Mouse (Mus musculus) kidney, embryonic 16.5 days (tissue): ENCODE data around the gene Bcan. TPM values are rescaled to one million over a fixed set of nuclear protein-coding genes. Genes with fewer than 3 reads are reported as not detected.

Experiments used
- ATAC-seq: fragments of 200-750 bp; cut with Nextera tagmentation; 2 replicates; pipeline ENCODE4 v1.8.0; 2017; ENCODE audit warnings: moderate TSS enrichment; ENCODE audit not compliant: low FRiP score, low TSS enrichment
- H3K27ac ChIP-seq: fragments of 300-500 bp; sonication (generic); 2 replicates; pipeline ENCODE4 v1.5.1; 2014; ENCODE audit warnings: low read length
- H3K27me3 ChIP-seq: fragments of 300-500 bp; sonication (generic); 2 replicates; pipeline ENCODE4 v1.6.1; 2014; ENCODE audit warnings: low read length, control low read depth, mixed read lengths; ENCODE audit not compliant: insufficient read depth
- H3K36me3 ChIP-seq: fragments of 300-500 bp; sonication (generic); 2 replicates; pipeline ENCODE4 v1.6.1; 2014; ENCODE audit warnings: low read length, control low read depth, mixed read lengths; ENCODE audit not compliant: insufficient read depth
- H3K4me1 ChIP-seq: fragments of 300-500 bp; sonication (generic); 2 replicates; pipeline ENCODE4 v1.6.1; 2014; ENCODE audit warnings: low read length, control low read depth, mixed read lengths; ENCODE audit not compliant: insufficient read depth
- H3K4me2 ChIP-seq: fragments of 300-500 bp; sonication (generic); replicated peaks from 2 replicates; pipeline ENCODE4 v1.6.1; 2014; ENCODE audit warnings: low read depth, low read length
- H3K4me3 ChIP-seq: fragments of 300-500 bp; sonication (generic); 2 replicates; pipeline ENCODE4 v1.5.1; 2014; ENCODE audit warnings: mild to moderate bottlenecking, low read length
- H3K9ac ChIP-seq: fragments of 300-500 bp; sonication (generic); replicated peaks from 2 replicates; pipeline ENCODE4 v1.6.1; 2014; ENCODE audit warnings: low read length
- H3K9me3 ChIP-seq: fragments of 300-500 bp; sonication (generic); 2 replicates; pipeline ENCODE4 v1.6.1; 2016; ENCODE audit warnings: low read length, control low read depth
- WGBS: fragments of 180-500 bp; shearing (Covaris S2); extraction: QIAGEN DNeasy Blood & Tissue Kit; methylation state at CpG from one replicate; pipeline ENCODE4 v1.1.7; 2014; 5-methylcytosine and 5-hydroxymethylcytosine counted together
- polyA plus RNA-seq: library from polyadenylated mRNA; unstranded; fragments of >200 nt; fragmentation: Nextera tagmentation; extraction: Ambion mirVana; gene quantifications from 2 replicates; pipeline ENCODE4 v1.2.1, GENCODE M21; 2015

Bcan gene
- polyA plus RNA-seq, 1 experiment from 2014 or later = 0.10 TPM

GRCm38 (mm10) chr3:87973593-87974380, 26.2 kb downstream of the Bcan start:
- Histone ChIP-seq H3K27ac (peak overlapping the region; percentile 30; the same call in 1 of the 2 replicates), H3K4me1 (peaks cover 45% of the 10 kb centered on the region), H3K9me3 (no peaks in the 10 kb centered on the region), H3K36me3 (peaks cover 19% of the 10 kb centered on the region), H3K4me2 (peak overlapping the region; percentile 91), H3K27me3 (no peaks in the 10 kb centered on the region), H3K4me3 (peak overlapping the region; percentile 74), H3K9ac (peak overlapping the region; percentile 85)
- no peak for ATAC-seq
- 39% methylated on average over 14 of the region's 14 CpGs for WGBS

- peak; percentile 39; the same call in 1 of the 2 replicates for ATAC-seq
- H3K27ac ChIP-seq = peak overlapping the region; percentile 85
- H3K4me2 ChIP-seq = peak overlapping the region; percentile 91
- peaks cover 18% of the 10 kb centered on the region for H3K36me3 ChIP-seq
- 17% methylated on average over 5 of the region's 5 CpGs for WGBS
- H3K9ac ChIP-seq = peak overlapping the region; percentile 85
- no peaks in the 10 kb centered on the region for H3K27me3 ChIP-seq
- peaks cover 45% of the 10 kb centered on the region for H3K4me1 ChIP-seq
- peak overlapping the region; percentile 74 for H3K4me3 ChIP-seq
- H3K9me3 ChIP-seq = no peaks in the 10 kb centered on the region
Observed at GRCm38 (mm10) chr3:87972776-87973175, 27.3 kb downstream of the Bcan start.

- WGBS = 6% methylated on average over 8 of the region's 8 CpGs
- H3K36me3 ChIP-seq = peaks cover 14% of the 10 kb centered on the region
- H3K4me3 ChIP-seq = peak overlapping the region; percentile 74
- peak overlapping the region; percentile 91 for H3K4me2 ChIP-seq
- peak overlapping the region; percentile 85 for H3K27ac ChIP-seq
- ATAC-seq = peak; percentile 14; the same call in 1 of the 2 replicates
- peaks cover 45% of the 10 kb centered on the region for H3K4me1 ChIP-seq
- H3K9ac ChIP-seq = peak overlapping the region; percentile 85
- no peaks in the 10 kb centered on the region for H3K27me3 ChIP-seq
- H3K9me3 ChIP-seq = no peaks in the 10 kb centered on the region
Observed at GRCm38 (mm10) chr3:87972203-87972664, 27.8 kb downstream of the Bcan start.

GRCm38 (mm10) chr3:87971489-87972202, 28.4 kb downstream of the Bcan start:
- Histone ChIP-seq H3K27me3 (no peaks in the 10 kb centered on the region), H3K4me1 (peaks cover 45% of the 10 kb centered on the region), H3K36me3 (peaks cover 9% of the 10 kb centered on the region), H3K27ac (peak overlapping the region; percentile 85), H3K4me3 (peak overlapping the region; percentile 74), H3K9me3 (no peaks in the 10 kb centered on the region), H3K4me2 (peak overlapping the region; percentile 91), H3K9ac (peak overlapping the region; percentile 85)
- under 1% methylated on average over 59 of the region's 60 CpGs for WGBS
- peak; percentile 8; the same call in 1 of the 2 replicates for ATAC-seq

- H3K9ac ChIP-seq = peak within 1 kb of the TSS; percentile 85
- H3K9me3 ChIP-seq = no peaks in the 10 kb centered on the region
- peak within 1 kb of the TSS; percentile 85 for H3K27ac ChIP-seq
- H3K27me3 ChIP-seq = no peaks in the 10 kb centered on the region
- ATAC-seq = peak; percentile 72
- WGBS = under 1% methylated on average over 44 of the region's 44 CpGs
- peaks cover 45% of the 10 kb centered on the region for H3K4me1 ChIP-seq
- H3K4me2 ChIP-seq = peak within 1 kb of the TSS; percentile 91
- peak within 1 kb of the TSS; percentile 74 for H3K4me3 ChIP-seq
- peaks cover 9% of the 10 kb centered on the region; the same call in 1 of the 2 replicates for H3K36me3 ChIP-seq
Observed at GRCm38 (mm10) chr3:87970939-87971488, 29.0 kb downstream of the Bcan start, which contains the start of gene Nes. Gene Nes, plus strand, starts transcription at chr3:87971078.

GRCm38 (mm10) chr3:87970184-87970938, 29.7 kb downstream of the Bcan start:
- H3K27me3 ChIP-seq = no peaks in the 10 kb centered on the region
- peak; percentile 10; the same call in 1 of the 2 replicates for ATAC-seq
- peaks cover 4% of the 10 kb centered on the region; the same call in 1 of the 2 replicates for H3K36me3 ChIP-seq
- H3K4me1 ChIP-seq = peaks cover 45% of the 10 kb centered on the region
- peak overlapping the region; percentile 28 for H3K9ac ChIP-seq
- peak overlapping the region; percentile 91 for H3K4me2 ChIP-seq
- no peaks in the 10 kb centered on the region for H3K9me3 ChIP-seq
- peak overlapping the region; percentile 85 for H3K27ac ChIP-seq
- peak overlapping the region; percentile 74 for H3K4me3 ChIP-seq
- under 1% methylated on average over 21 of the region's 21 CpGs for WGBS

GRCm38 (mm10) chr3:87960586-87961191, 39.3 kb downstream of the Bcan start:
- Histone ChIP-seq H3K9ac (peak overlapping the region; percentile 74), H3K9me3 (no peaks in the 10 kb centered on the region), H3K4me2 (peak overlapping the region; percentile 87), H3K27ac (peak overlapping the region; percentile 95), H3K4me3 (peak overlapping the region; percentile 52), H3K27me3 (no peaks in the 10 kb centered on the region), H3K4me1 (peaks cover 26% of the 10 kb centered on the region; the same call in 1 of the 2 replicates), H3K36me3 (no peaks in the 10 kb centered on the region)
- under 1% methylated on average over 27 of the region's 27 CpGs for WGBS
- ATAC-seq = peak; percentile 98

GRCm38 (mm10) chr3:87960191-87960585, 39.8 kb downstream of the Bcan start:
- Histone ChIP-seq H3K4me2 (peak overlapping the region; percentile 87), H3K27me3 (no peaks in the 10 kb centered on the region), H3K9me3 (no peaks in the 10 kb centered on the region), H3K9ac (peak overlapping the region; percentile 74), H3K4me1 (peaks cover 26% of the 10 kb centered on the region; the same call in 1 of the 2 replicates), H3K27ac (peak overlapping the region; percentile 95), H3K36me3 (no peaks in the 10 kb centered on the region), H3K4me3 (peak overlapping the region; percentile 52)
- WGBS = 9% methylated on average over 10 of the region's 10 CpGs
- no peak for ATAC-seq
